Mouse (Mus musculus) midbrain, embryonic 16.5 days (tissue): ENCODE results near the gene Thap7. TPM values are rescaled to one million over a fixed set of nuclear protein-coding genes. Genes with fewer than 3 reads are reported as not detected.

Experiments
- ATAC-seq: fragments of 200-750 bp; cut with Nextera tagmentation; 2 replicates; pipeline ENCODE4 v1.8.0; 2017; ENCODE audit warnings: moderate TSS enrichment
- H3K27ac ChIP-seq: fragments of 300-500 bp; sonication (generic); 2 replicates; pipeline ENCODE4 v1.5.1; 2014; ENCODE audit warnings: mild to moderate bottlenecking, low read length, mixed read lengths
- H3K27me3 ChIP-seq: fragments of 300-500 bp; sonication (generic); 2 replicates; pipeline ENCODE4 v1.6.1; 2014; ENCODE audit warnings: low read depth, low read length, mixed read lengths; ENCODE audit not compliant: control insufficient read depth, insufficient read depth
- H3K36me3 ChIP-seq: fragments of 300-500 bp; sonication (generic); 2 replicates; pipeline ENCODE4 v1.6.1; 2014; ENCODE audit warnings: mild to moderate bottlenecking, low read length, moderate library complexity, mixed read lengths; ENCODE audit not compliant: control insufficient read depth, insufficient read depth
- H3K4me1 ChIP-seq: fragments of 300-500 bp; sonication (generic); 2 replicates; pipeline ENCODE4 v1.6.1; 2014; ENCODE audit warnings: mild to moderate bottlenecking, low read length, mixed read lengths; ENCODE audit not compliant: control insufficient read depth, insufficient read depth
- H3K4me2 ChIP-seq: fragments of 300-500 bp; sonication (generic); 2 replicates; pipeline ENCODE4 v1.6.1; 2014; ENCODE audit warnings: mild to moderate bottlenecking, low read length, mixed read lengths
- H3K4me3 ChIP-seq: fragments of 300-500 bp; sonication (generic); 2 replicates; pipeline ENCODE4 v1.5.1; 2014; ENCODE audit warnings: low read depth, mild to moderate bottlenecking, low read length, moderate library complexity, mixed read lengths
- H3K9ac ChIP-seq: fragments of 300-500 bp; sonication (generic); 2 replicates; pipeline ENCODE4 v1.6.1; 2014; ENCODE audit warnings: low read depth, low read length, mixed read lengths
- H3K9me3 ChIP-seq: fragments of 300-500 bp; sonication (generic); replicated peaks from 2 replicates; pipeline ENCODE4 v1.6.1; 2014; ENCODE audit warnings: mild to moderate bottlenecking, low read length, mixed read lengths; ENCODE audit not compliant: control insufficient read depth, poor library complexity, severe bottlenecking
- WGBS: fragments of 180-500 bp; shearing (Covaris S2); extraction: QIAGEN DNeasy Blood & Tissue Kit; methylation state at CpG from one replicate; pipeline ENCODE4 v1.1.7; 2014; 5-methylcytosine and 5-hydroxymethylcytosine counted together
- polyA plus RNA-seq: library from polyadenylated mRNA; unstranded; fragments of >200 nt; fragmentation: Nextera tagmentation; extraction: Ambion mirVana; gene quantifications from 2 replicates; pipeline ENCODE4 v1.2.1, GENCODE M21; 2015

The Thap7 gene
- 60.7 and 62.7 TPM in 2 replicates for polyA plus RNA-seq

GRCm38 (mm10) chr16:17530640-17531288 is at the start of gene Thap7:
Thap7 (minus strand) TSS chr16:17531136.
- WGBS, result 0% methylated on average over 67 of the region's 67 CpGs

DNA sequence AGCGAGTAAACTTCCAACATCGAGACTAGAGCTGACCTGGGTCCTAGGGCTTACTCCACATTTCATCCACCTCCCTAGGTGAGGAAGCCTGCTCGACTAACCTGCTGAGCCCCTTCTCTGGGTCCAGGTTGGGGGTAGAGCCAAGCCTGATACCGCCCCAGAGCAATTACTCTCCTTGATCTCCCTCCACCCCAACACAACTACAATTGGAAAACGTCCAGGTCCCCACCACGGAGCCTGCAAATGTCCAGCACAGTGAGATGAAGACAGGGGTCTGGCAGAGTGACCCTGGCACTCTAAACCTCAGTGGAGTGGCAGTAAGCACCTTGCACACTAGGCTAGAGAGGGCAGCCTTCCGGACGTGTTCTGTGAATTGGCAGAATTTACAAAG is 45.9 kb upstream of the Thap7 start:
- 0 out of 2 replicates have a peak, but pooled peaks cover 4% of the 10 kb centered on the region for H3K27me3 ChIP-seq
- no peak overlapping the region; the same call in 1 of the 2 replicates for H3K27ac ChIP-seq
- 15% methylated on average over 8 of the region's 8 CpGs for WGBS
- ATAC-seq, result 0 out of 2 replicates have a peak, but pooled peaks have one; percentile 9
- H3K9ac ChIP-seq, result peak overlapping the region; percentile 73
- H3K36me3 ChIP-seq, result no peaks in the 10 kb centered on the region
- H3K9me3 ChIP-seq, result no peaks in the 10 kb centered on the region
- H3K4me1 ChIP-seq, result peaks cover 6% of the 10 kb centered on the region; the same call in 1 of the 2 replicates
- H3K4me3 ChIP-seq, result peak overlapping the region; percentile 51
- H3K4me2 ChIP-seq, result peak overlapping the region; percentile 53

More at GRCm38 (mm10) chr16:17530640-17531288, at the start of gene Thap7:
- peak within 1 kb of the TSS; percentile 91 for H3K9ac ChIP-seq
- peak within 1 kb of the TSS; percentile 98 for H3K27ac ChIP-seq
- peaks cover 14% of the 10 kb centered on the region for H3K4me1 ChIP-seq
- ATAC-seq, result peak; percentile 96
- H3K4me3 ChIP-seq, result peak within 1 kb of the TSS; percentile 76
- H3K9me3 ChIP-seq, result no peaks in the 10 kb centered on the region
- H3K4me2 ChIP-seq, result peak within 1 kb of the TSS; percentile 96
- no peaks in the 10 kb centered on the region for H3K27me3 ChIP-seq
- H3K36me3 ChIP-seq, result peaks cover 20% of the 10 kb centered on the region

GRCm38 (mm10) chr16:17575870-17576824 is 45.2 kb upstream of the Thap7 start:
- H3K9me3 ChIP-seq, result no peaks in the 10 kb centered on the region
- H3K4me3 ChIP-seq, result peak overlapping the region; percentile 51
- H3K27ac ChIP-seq, result peak overlapping the region; percentile 53
- ATAC-seq, result peak; percentile 93
- H3K27me3 ChIP-seq, result 0 out of 2 replicates have a peak, but pooled peaks cover 4% of the 10 kb centered on the region
- peak overlapping the region; percentile 73 for H3K9ac ChIP-seq
- H3K36me3 ChIP-seq, result no peaks in the 10 kb centered on the region
- H3K4me1 ChIP-seq, result peaks cover 6% of the 10 kb centered on the region; the same call in 1 of the 2 replicates
- peak overlapping the region; percentile 53 for H3K4me2 ChIP-seq
- WGBS, result 13% methylated on average over 44 of the region's 45 CpGs

GRCm38 (mm10) chr16:17566186-17566585 is 35.2 kb upstream of the Thap7 start:
- H3K4me2 ChIP-seq, result no peak overlapping the region
- H3K36me3 ChIP-seq, result no peaks in the 10 kb centered on the region
- no peak overlapping the region for H3K4me3 ChIP-seq
- no peak overlapping the region for H3K27ac ChIP-seq
- no peaks in the 10 kb centered on the region for H3K9me3 ChIP-seq
- H3K4me1 ChIP-seq, result peaks cover 8% of the 10 kb centered on the region; the same call in 1 of the 2 replicates
- no peak overlapping the region for H3K9ac ChIP-seq
- no peak for ATAC-seq
- WGBS, result 32% methylated on average over 4 of the region's 4 CpGs
- no peaks in the 10 kb centered on the region; the same call in 1 of the 2 replicates for H3K27me3 ChIP-seq

DNA sequence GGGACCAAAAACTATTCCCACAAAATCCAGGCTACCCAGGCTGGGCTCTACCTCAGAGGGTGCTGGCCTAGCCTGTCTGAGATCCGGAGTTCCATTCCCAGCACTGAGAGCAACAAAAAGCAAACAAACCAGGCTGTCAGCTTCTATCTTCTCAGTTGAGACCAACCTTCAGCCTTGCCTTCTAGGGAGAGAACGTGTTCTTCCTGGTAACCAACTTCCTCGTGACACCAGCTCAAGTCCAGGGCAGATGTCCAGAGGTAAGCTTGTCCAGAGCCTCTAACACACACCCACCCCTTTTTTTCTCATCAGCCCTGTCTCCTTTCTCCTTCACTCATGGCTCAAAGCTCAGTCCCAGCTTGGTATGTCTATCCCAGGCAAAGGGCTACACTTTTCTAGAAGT is 33.8 kb upstream of the Thap7 start:
- 71% methylated on average over 3 of the region's 3 CpGs for WGBS
- Histone ChIP-seq H3K9me3 (no peaks in the 10 kb centered on the region), H3K36me3 (no peaks in the 10 kb centered on the region), H3K4me1 (peaks cover 10% of the 10 kb centered on the region), H3K9ac (no peak overlapping the region), H3K4me2 (no peak overlapping the region), H3K27me3 (no peaks in the 10 kb centered on the region; the same call in 1 of the 2 replicates), H3K27ac (no peak overlapping the region), H3K4me3 (no peak overlapping the region)
- no peak for ATAC-seq

DNA sequence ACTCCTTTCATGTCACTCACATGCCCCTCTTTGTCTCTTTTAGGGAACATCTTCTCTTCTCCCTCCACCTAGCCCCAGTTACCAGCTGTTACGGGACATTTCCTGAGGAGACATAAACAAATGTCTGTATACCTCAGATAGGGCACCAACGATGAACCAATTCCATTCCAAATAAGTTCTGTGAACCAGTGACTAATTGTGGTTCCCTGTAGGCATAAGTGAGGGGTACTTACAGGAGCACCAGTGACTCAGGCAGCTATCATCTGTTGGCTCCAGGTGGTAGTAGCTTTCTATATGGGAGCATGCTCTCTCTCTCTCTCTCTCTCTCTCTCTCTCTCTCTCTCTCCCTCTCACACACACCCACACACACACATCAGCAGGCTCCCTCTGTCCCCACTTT is 33.3 kb upstream of the Thap7 start:
- Histone ChIP-seq H3K9ac (no peak overlapping the region), H3K9me3 (no peaks in the 10 kb centered on the region), H3K27me3 (no peaks in the 10 kb centered on the region; the same call in 1 of the 2 replicates), H3K4me2 (no peak overlapping the region), H3K4me1 (peaks cover 10% of the 10 kb centered on the region), H3K36me3 (no peaks in the 10 kb centered on the region), H3K27ac (no peak overlapping the region), H3K4me3 (no peak overlapping the region)
- ATAC-seq, result no peak
- WGBS, result 90% methylated on average over 2 of the region's 2 CpGs

DNA sequence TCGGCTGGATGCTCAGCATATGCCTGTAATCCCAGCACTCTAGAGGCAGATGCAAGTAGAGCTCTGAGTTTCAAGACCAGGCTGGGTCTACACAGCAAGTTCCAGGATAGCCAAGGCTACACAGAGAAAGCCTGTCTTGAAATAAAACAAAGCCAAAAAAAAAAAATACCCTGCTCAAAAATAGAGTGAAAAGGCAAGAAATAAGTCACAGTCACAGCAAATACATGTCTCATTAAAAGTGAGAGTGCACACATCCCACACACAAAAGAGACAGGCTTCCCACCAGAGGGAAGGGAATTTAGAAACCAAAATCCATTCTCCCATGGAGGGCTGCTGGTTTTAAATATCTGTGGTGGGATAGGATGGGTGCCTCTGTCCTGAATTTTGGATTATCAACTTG is 32.6 kb upstream of the Thap7 start:
- Histone ChIP-seq H3K4me1 (peaks cover 15% of the 10 kb centered on the region), H3K4me3 (no peak overlapping the region), H3K27me3 (no peaks in the 10 kb centered on the region; the same call in 1 of the 2 replicates), H3K9ac (no peak overlapping the region), H3K36me3 (no peaks in the 10 kb centered on the region), H3K4me2 (no peak overlapping the region), H3K27ac (no peak overlapping the region), H3K9me3 (no peaks in the 10 kb centered on the region)
- WGBS, result 33% methylated on average over 1 of the region's 1 CpGs
- no peak for ATAC-seq

DNA sequence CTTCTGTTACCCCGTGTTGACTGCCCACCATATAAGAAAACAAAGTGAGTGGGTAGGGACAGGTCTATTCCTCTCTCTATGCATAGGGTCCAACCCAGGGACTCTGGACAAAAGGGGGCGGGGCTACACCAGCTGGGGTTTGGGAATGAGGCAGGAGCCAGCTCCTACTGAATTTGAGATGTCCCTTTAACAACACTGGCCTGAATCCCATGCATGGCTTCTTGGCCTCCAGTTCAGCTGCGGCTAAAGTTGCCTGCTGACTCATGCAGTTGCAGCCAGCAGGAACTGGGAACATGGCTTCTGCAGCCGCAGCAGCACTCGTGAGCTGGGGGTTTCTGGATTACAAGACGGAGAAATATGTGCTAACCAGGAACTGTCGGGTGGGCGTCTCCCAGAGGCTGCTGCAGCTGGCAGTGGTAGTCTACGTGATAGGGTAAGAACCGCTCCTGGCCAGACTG is 30.8 kb upstream of the Thap7 start, which contains the start of gene P2rx6:
Gene P2rx6 (plus strand): TSS at position 135 of the 458 bp plus-strand sequence.
- Histone ChIP-seq H3K4me1 (peaks cover 18% of the 10 kb centered on the region), H3K4me3 (peak within 1 kb of the TSS; percentile 19; the same call in 1 of the 2 replicates), H3K9ac (peak within 1 kb of the TSS; percentile 16; the same call in 1 of the 2 replicates), H3K4me2 (peak within 1 kb of the TSS; percentile 44), H3K27me3 (no peaks in the 10 kb centered on the region; the same call in 1 of the 2 replicates), H3K27ac (peak within 1 kb of the TSS; percentile 38), H3K9me3 (no peaks in the 10 kb centered on the region), H3K36me3 (no peaks in the 10 kb centered on the region)
- 3% methylated on average over 10 of the region's 10 CpGs for WGBS
- ATAC-seq, result peak; percentile 22
